Mouse (Mus musculus) neutrophil, adult 65 days (primary cell): ENCODE data around the gene Myo9a. TPM values are rescaled to one million over a fixed set of nuclear protein-coding genes. Genes with fewer than 3 reads are reported as not detected.

Experiments used
- total RNA-seq: library from RNA; stranded (reverse); gene quantifications from 2 replicates; pipeline ENCODE4 v1.2.4, GENCODE M21; 2023

The Myo9a gene
- total RNA-seq = 15.8 and 22.3 TPM in 2 replicates

DNA sequence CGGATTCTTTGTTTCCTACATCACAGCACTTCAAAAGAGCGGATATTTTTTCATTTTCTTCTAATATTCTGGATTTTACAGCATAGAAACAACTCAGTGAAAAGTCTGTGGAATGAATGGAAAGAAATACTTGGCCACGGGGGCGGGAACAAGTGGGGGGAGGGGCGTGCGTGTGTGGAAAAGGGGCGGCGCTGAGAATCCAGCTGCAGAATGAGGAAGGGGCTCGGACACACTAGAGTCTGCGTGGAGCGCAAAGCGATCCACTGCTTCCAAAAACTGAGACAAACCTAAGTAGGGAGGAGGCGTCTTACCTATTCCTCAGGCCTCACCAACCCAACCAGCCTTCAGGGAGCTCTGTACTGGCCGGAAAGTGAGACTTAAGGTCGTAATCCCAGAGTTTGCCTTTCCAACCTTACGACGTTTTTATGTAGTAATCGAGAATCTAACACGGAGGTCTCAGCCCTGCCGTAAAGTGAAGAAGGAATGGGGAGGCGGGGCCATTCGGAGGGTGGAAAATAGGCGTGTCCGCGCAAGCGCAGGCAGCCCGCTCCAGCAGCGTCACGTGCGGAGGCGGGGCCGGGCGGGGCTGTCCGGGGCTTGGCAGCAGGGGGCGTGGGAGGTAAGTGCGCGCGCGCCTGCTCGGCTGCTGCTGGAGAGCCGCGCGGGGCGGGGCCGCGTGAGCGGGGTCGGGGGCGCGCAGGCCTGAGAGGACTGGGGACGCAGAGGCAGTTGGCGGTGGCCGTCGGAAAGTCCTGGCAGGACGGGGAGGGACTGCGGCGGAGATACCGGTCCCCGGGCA is at the start of gene Myo9a, which contains the start of gene Senp8:
Myo9a (plus strand) TSS at position 630 of the 799 bp plus-strand sequence.
Senp8 (minus strand) TSS at position 444 of the 799 bp plus-strand sequence.

GRCm38 (mm10) chr9:59960559-59960958 is 209.9 kb downstream of the Myo9a start, which contains the start of gene Nr2e3:
TSS of gene Nr2e3 (minus strand) at chr9:59960659.

Other genes starting within 250 kb of the Myo9a start
- gene Hexa, start 211.4 kb upstream of the Myo9a start, total RNA-seq = 135 and 138 TPM in 2 replicates
- 7.8 and 8.3 TPM in 2 replicates for gene Tmem202, start 211.0 kb upstream of the Myo9a start, total RNA-seq
- not detected in 2 replicates for gene Celf6, start 173.0 kb upstream of the Myo9a start, total RNA-seq
- gene Parp6, start 133.6 kb upstream of the Myo9a start, total RNA-seq = 23.7 and 39.7 TPM in 2 replicates
- 1,178 and 1,239 TPM in 2 replicates for gene Pkm, start 94.5 kb upstream of the Myo9a start, total RNA-seq
- 6.6 and 7.1 TPM in 2 replicates for gene Gramd2, start 70.8 kb upstream of the Myo9a start, total RNA-seq
- gene Senp8, start 186 bp upstream of the Myo9a start, total RNA-seq = 1.5 and 1.9 TPM in 2 replicates
- not detected in 2 replicates for gene Nr2e3, start 209.8 kb downstream of the Myo9a start, total RNA-seq